Mouse (Mus musculus): ENCODE measurements around the gene Zfp445.
"Not testable (repeated sequence)": the region's sequence is repeated elsewhere in the genome, so short reads cannot be mapped to it uniquely, and the experiment has no call there.

Gene Zfp445

GRCm38 (mm10) chr9:122865697-122866166 lies at the start of gene Zfp445:
Zfp445 (minus strand) TSS chr9:122866006.
- peak; percentile 89 for DNase-seq (ENCODE audit: low read depth)

GRCm38 (mm10) chr9:122902717-122903535 lies 37.1 kb upstream of the Zfp445 start:
- no peak for DNase-seq (ENCODE audit: low read depth)

GRCm38 (mm10) chr9:122901047-122901446 lies 35.2 kb upstream of the Zfp445 start:
- DNase-seq (ENCODE audit: low read depth): no peak

GRCm38 (mm10) chr9:122886372-122887179 lies 20.8 kb upstream of the Zfp445 start:
- DNase-seq (ENCODE audit: low read depth): peak; percentile 86

- DNase-seq (ENCODE audit: low read depth): no peak
Observed at GRCm38 (mm10) chr9:122885385-122885784, 19.6 kb upstream of the Zfp445 start, which contains the start of gene Zkscan7. Zkscan7 (plus strand) TSS chr9:122885685.

GRCm38 (mm10) chr9:122875145-122875544 lies 9.3 kb upstream of the Zfp445 start:
- no peak for DNase-seq (ENCODE audit: low read depth)

GRCm38 (mm10) chr9:122874653-122875052 lies 8.8 kb upstream of the Zfp445 start:
- DNase-seq (ENCODE audit: low read depth): no peak

- no peak for DNase-seq (ENCODE audit: low read depth)
Observed at GRCm38 (mm10) chr9:122872595-122872994, 6.8 kb upstream of the Zfp445 start.

- DNase-seq (ENCODE audit: low read depth): no peak
Observed at GRCm38 (mm10) chr9:122866192-122866591, 386 bp upstream of the Zfp445 start.

- DNase-seq (ENCODE audit: low read depth): peak; percentile 20
Observed at GRCm38 (mm10) chr9:122864848-122865247, 958 bp downstream of the Zfp445 start.

- DNase-seq (ENCODE audit: low read depth): no peak
Observed at GRCm38 (mm10) chr9:122863731-122864130, 2.1 kb downstream of the Zfp445 start.

- DNase-seq (ENCODE audit: low read depth): no peak
Observed at GRCm38 (mm10) chr9:122860752-122861151, 5.1 kb downstream of the Zfp445 start.

- DNase-seq (ENCODE audit: low read depth): no peak
Observed at GRCm38 (mm10) chr9:122856716-122857115, 9.1 kb downstream of the Zfp445 start.

- no peak for DNase-seq (ENCODE audit: low read depth)
Observed at GRCm38 (mm10) chr9:122855617-122856016, 10.2 kb downstream of the Zfp445 start.

- DNase-seq (ENCODE audit: low read depth): not testable (repeated sequence)
Observed at GRCm38 (mm10) chr9:122855141-122855540, 10.7 kb downstream of the Zfp445 start.

GRCm38 (mm10) chr9:122854526-122854925 lies 11.3 kb downstream of the Zfp445 start:
- no peak for DNase-seq (ENCODE audit: low read depth)

- DNase-seq (ENCODE audit: low read depth): not testable (repeated sequence)
Observed at GRCm38 (mm10) chr9:122847811-122848311, 17.9 kb downstream of the Zfp445 start.

GRCm38 (mm10) chr9:122846156-122846555 lies 19.6 kb downstream of the Zfp445 start:
- no peak for DNase-seq (ENCODE audit: low read depth)

- no peak for DNase-seq (ENCODE audit: low read depth)
Observed at GRCm38 (mm10) chr9:122845621-122846020, 20.2 kb downstream of the Zfp445 start.

GRCm38 (mm10) chr9:122843760-122844159 lies 22.0 kb downstream of the Zfp445 start, which contains the start of gene Gm35549:
Gm35549 (minus strand) TSS chr9:122844035.
- no peak for DNase-seq (ENCODE audit: low read depth)

- no peak for DNase-seq (ENCODE audit: low read depth)
Observed at GRCm38 (mm10) chr9:122837680-122838079, 28.1 kb downstream of the Zfp445 start.

- no peak for DNase-seq (ENCODE audit: low read depth)
Observed at GRCm38 (mm10) chr9:122837216-122837615, 28.6 kb downstream of the Zfp445 start.
